Mouse (Mus musculus) CD8-positive naive resting alpha-beta T cell, adult 57 days (primary cell): ENCODE measurements around the gene Btbd35f9. TPM values are rescaled to one million over a fixed set of nuclear protein-coding genes. Genes with fewer than 3 reads are reported as not detected.

ENCODE experiments used
- total RNA-seq: library from RNA; stranded (reverse); gene quantifications from one replicate; pipeline ENCODE4 v1.2.4, GENCODE M21; 2023

The Btbd35f9 gene
- total RNA-seq: not detected

GRCm38 (mm10) chrX:34161399-34161798 is at the start of gene Btbd35f9:
Gene Btbd35f9 (minus strand): TSS chrX:34161499.

Other genes starting within 250 kb of the Btbd35f9 start
- gene Btbd35f6, start 205.0 kb downstream of the Btbd35f9 start, total RNA-seq: not detected
- gene Gm21870, start 174.7 kb downstream of the Btbd35f9 start, total RNA-seq: not detected
- gene Spin2g, start 77.2 kb upstream of the Btbd35f9 start, total RNA-seq: not detected